Mouse (Mus musculus) CH12.LX (cell line): Measurements from ENCODE around the gene Irf2bp2. TPM values are rescaled to one million over a fixed set of nuclear protein-coding genes. Genes with fewer than 3 reads are reported as not detected.
A peak's percentile ranks its signal among the peaks of the same experiment; 100 is the strongest.

ENCODE experiments used
- DNase-seq: peaks from one replicate; pipeline ENCODE4 v3.0.0-alpha.2; 2013; ENCODE audit errors: extremely low read depth
- H3K27ac ChIP-seq: 2 replicates; pipeline ENCODE4 v1.5.1; 2012; ENCODE audit warnings: low read depth, mild to moderate bottlenecking, control low read depth, moderate library complexity; ENCODE audit not compliant: insufficient read depth
- H3K27me3 ChIP-seq: replicated peaks from 2 replicates; pipeline ENCODE3; 2012; ENCODE audit warnings: inconsistent platforms
- H3K36me3 ChIP-seq, 2 experiments: replicated peaks in 1 of 2; 2 replicates each; pipeline versions ENCODE3 to v1.6.1; 2012; ENCODE audit warnings: inconsistent platforms in 1 of 2, low read length in 1 of 2, mild to moderate bottlenecking in 1 of 2, mixed read lengths in 1 of 2, moderate library complexity in 1 of 2; ENCODE audit not compliant: control insufficient read depth in 1 of 2, insufficient read depth in 1 of 2
- H3K4me1 ChIP-seq, 2 experiments: 2 replicates each; pipeline ENCODE4 v1.6.1; 2012; ENCODE audit warnings: inconsistent platforms in 1 of 2, moderate library complexity in 1 of 2; ENCODE audit not compliant: insufficient read depth in 2 of 2, control insufficient read depth in 1 of 2
- H3K4me2 ChIP-seq: 2 replicates; pipeline ENCODE4 v1.6.1; 2012; ENCODE audit warnings: low read depth, mild to moderate bottlenecking, control low read depth; ENCODE audit not compliant: poor library complexity, insufficient read depth, severe bottlenecking
- H3K4me3 ChIP-seq, 3 experiments: fragments of 150-350 bp in 1 of 3; sonication (generic) in 1 of 3; replicated peaks in 1 of 3; 2 replicates each; pipeline versions ENCODE3 to v1.5.1; 2011 to 2012; ENCODE audit warnings: low read depth in 2 of 3, low read length in 2 of 3, mild to moderate bottlenecking in 2 of 3, moderate library complexity in 2 of 3, control low read depth in 1 of 3, improper control_type of control experiment in 1 of 3, inconsistent platforms in 1 of 3, mixed read lengths in 1 of 3; ENCODE audit not compliant: poor library complexity in 1 of 3
- H3K79me2 ChIP-seq: replicated peaks from 2 replicates; pipeline ENCODE4 v1.6.1; 2012; ENCODE audit warnings: mild to moderate bottlenecking, moderate library complexity; ENCODE audit not compliant: control insufficient read depth, poor library complexity, insufficient read depth, severe bottlenecking; ENCODE audit errors: extremely low read depth
- H3K9ac ChIP-seq: 2 replicates; pipeline ENCODE4 v1.6.1; 2012; ENCODE audit warnings: low read depth, mild to moderate bottlenecking, control low read depth, moderate library complexity; ENCODE audit not compliant: insufficient read depth
- H3K9me3 ChIP-seq: replicated peaks from 2 replicates; pipeline ENCODE3; 2012; ENCODE audit warnings: low read length, inconsistent platforms, mixed read lengths
- CHD2 ChIP-seq: IDR thresholded peaks from 2 replicates; pipeline ENCODE4 v1.6.1; 2011; ENCODE audit warnings: low read length, improper control_type of control experiment
- CTCF ChIP-seq, 2 experiments: IDR thresholded peaks in 1 of 2; conservative IDR thresholded peaks in 1 of 2; 2 replicates each; pipeline ENCODE4 v1.5.1; 2011 to 2012; ENCODE audit warnings: low read depth in 2 of 2, low read length in 2 of 2, improper control_type of control experiment in 1 of 2, inconsistent platforms in 1 of 2, mild to moderate bottlenecking in 1 of 2, moderate library complexity in 1 of 2
- ETS1 ChIP-seq: conservative IDR thresholded peaks from 2 replicates; pipeline ENCODE4 v1.6.1; 2012; ENCODE audit warnings: low read depth, mild to moderate bottlenecking, inconsistent platforms, low read length, improper control_type of control experiment, moderate library complexity
- GABPA ChIP-seq: IDR thresholded peaks from 2 replicates; pipeline ENCODE4 v1.6.1; 2012; ENCODE audit warnings: low read depth, low read length, improper control_type of control experiment, inconsistent platforms; ENCODE audit not compliant: insufficient replicate concordance
- HCFC1 ChIP-seq: IDR thresholded peaks from 2 replicates; pipeline ENCODE4 v1.6.1; 2012; ENCODE audit warnings: low read depth, mild to moderate bottlenecking, inconsistent platforms, low read length, improper control_type of control experiment
- JUN ChIP-seq: IDR thresholded peaks from 2 replicates; pipeline ENCODE4 v1.6.1; 2011; ENCODE audit warnings: low read depth, mild to moderate bottlenecking, low read length, improper control_type of control experiment, moderate library complexity; ENCODE audit not compliant: insufficient read depth
- MAFK ChIP-seq: IDR thresholded peaks from 2 replicates; pipeline ENCODE4 v1.6.1; 2011; ENCODE audit warnings: low read length, improper control_type of control experiment; ENCODE audit not compliant: insufficient replicate concordance
- MAZ ChIP-seq: IDR thresholded peaks from 2 replicates; pipeline ENCODE4 v1.6.1; 2012; ENCODE audit warnings: low read depth, mild to moderate bottlenecking, inconsistent platforms, low read length, improper control_type of control experiment, moderate library complexity
- NRF1 ChIP-seq: IDR thresholded peaks from 2 replicates; pipeline ENCODE4 v1.6.1; 2014; ENCODE audit warnings: low read depth, mild to moderate bottlenecking, inconsistent platforms, low read length, improper control_type of control experiment, moderate library complexity
- POLR2A ChIP-seq: IDR thresholded peaks from 2 replicates; pipeline ENCODE4 v1.6.1; 2011; ENCODE audit warnings: low read depth, mild to moderate bottlenecking, improper control_type of control experiment, low read length
- POLR2AphosphoS2 ChIP-seq: IDR thresholded peaks from 2 replicates; pipeline ENCODE4 v1.6.1; 2011; ENCODE audit warnings: low read depth, low read length, improper control_type of control experiment
- RAD21 ChIP-seq: IDR thresholded peaks from 2 replicates; pipeline ENCODE4 v1.6.1; 2011; ENCODE audit warnings: low read depth, mild to moderate bottlenecking, low read length, improper control_type of control experiment, moderate library complexity
- SIN3A ChIP-seq: IDR thresholded peaks from 2 replicates; pipeline ENCODE4 v1.6.1; 2012; ENCODE audit warnings: low read length, improper control_type of control experiment, inconsistent platforms
- TCF12 ChIP-seq: IDR thresholded peaks from 2 replicates; pipeline ENCODE4 v1.6.1; 2014; ENCODE audit warnings: low read depth, mild to moderate bottlenecking, inconsistent platforms, low read length, improper control_type of control experiment
- UBTF ChIP-seq: IDR thresholded peaks from 2 replicates; pipeline ENCODE4 v1.6.1; 2012; ENCODE audit warnings: low read depth, mild to moderate bottlenecking, inconsistent platforms, low read length, improper control_type of control experiment, moderate library complexity
- USF1 ChIP-seq: IDR thresholded peaks from 2 replicates; pipeline ENCODE4 v1.6.1; 2014; ENCODE audit warnings: low read depth, mild to moderate bottlenecking, inconsistent platforms, low read length, improper control_type of control experiment
- USF2 ChIP-seq: conservative IDR thresholded peaks from 2 replicates; pipeline ENCODE4 v1.6.1; 2011; ENCODE audit warnings: low read depth, low read length, improper control_type of control experiment
- ZMIZ1 ChIP-seq: IDR thresholded peaks from 2 replicates; pipeline ENCODE4 v1.6.1; 2012; ENCODE audit warnings: low read depth, mild to moderate bottlenecking, inconsistent platforms, low read length, improper control_type of control experiment
- ZNF384 ChIP-seq: IDR thresholded peaks from 2 replicates; pipeline ENCODE4 v1.6.1; 2012; ENCODE audit warnings: low read depth, low read length, improper control_type of control experiment, inconsistent platforms
- dilution Hi-C: fragments of 300-500 bp; cut with MboI; formaldehyde crosslinking; loops from 2 replicates; pipeline ENCODE4 v1.14.3; 2020; ENCODE audit warnings: low sequenced_read_pairs; ENCODE audit not compliant: extremely low pct_unique_long_range_greater_than_20kb, extremely low pct_ligation_motif_present
- in situ Hi-C: fragments of 300-500 bp; cut with MboI; formaldehyde crosslinking; loops from 3 replicates; pipeline ENCODE4 v1.14.3; 2019; ENCODE audit warnings: low sequenced_read_pairs, low pct_ligation_motif_present, low pct_unique_long_range_greater_than_20kb, mixed read lengths
- polyA plus RNA-seq: library from polyadenylated mRNA; unstranded; fragments of >175 nt; gene quantifications from 2 replicates; pipeline ENCODE4 v1.2.1, GENCODE M21; 2012; ENCODE audit warnings: low read depth; ENCODE audit not compliant: insufficient read length
- total RNA-seq, 2 experiments: library from RNA; depleted of rRNA; stranded (reverse); fragments of 300-350 nt in 1 of 2; fragments of >200 nt in 1 of 2; gene quantifications; 2 replicates each; pipeline ENCODE4 v1.2.3; 2012 to 2014

Gene Irf2bp2
- total and polyA plus RNA-seq, 3 experiments = 19.9 to 31.2 (median 28.6) TPM

GRCm38 (mm10) chr8:126591141-126591820 lies 2.5 kb downstream of the Irf2bp2 start (continued):
- TF ChIP-seq UBTF = peak; percentile 75
- no peak for TF ChIP-seq CHD2
- 0 out of 2 replicates have a peak, but pooled peaks have one; percentile 52 for TF ChIP-seq ZMIZ1
- TF ChIP-seq USF1 = no peak
- TF ChIP-seq USF2 = no peak
- peak; percentile 48; the same call in 1 of the 2 replicates for TF ChIP-seq TCF12
- TF ChIP-seq, all 38 proteins: peak for 18

DNA sequence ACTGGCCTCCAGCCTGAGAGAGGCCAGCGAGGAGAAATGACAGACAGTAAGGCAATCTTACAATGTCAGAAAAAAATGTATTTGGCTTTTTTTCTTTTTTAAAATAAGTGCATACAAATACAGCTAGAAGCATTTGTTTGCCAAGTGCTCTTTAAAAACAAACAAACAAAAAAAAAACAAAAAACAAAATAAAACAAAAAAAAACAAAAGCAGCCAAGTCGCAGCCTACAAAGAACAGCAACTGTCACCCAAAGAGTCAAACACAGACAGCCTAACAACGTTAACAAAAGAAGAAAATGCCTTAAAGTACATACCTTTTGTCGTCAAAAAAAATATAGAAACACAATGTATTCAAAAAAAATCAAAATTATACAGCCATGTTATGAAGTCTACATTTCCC lies 3.2 kb downstream of the Irf2bp2 start:
- Histone ChIP-seq H3K4me3 (peak overlapping the region; percentile 89 to 96 (median 90)), H3K9ac (peak overlapping the region; percentile 28), H3K4me1 (peaks cover 7 to 27% of the 10 kb centered on the region in 2 experiments), H3K79me2 (peaks cover 69% of the 10 kb centered on the region), H3K4me2 (peak overlapping the region; percentile 93), H3K36me3 (peaks cover 24 to 47% of the 10 kb centered on the region in 2 experiments), H3K27ac (peak overlapping the region; percentile 66), H3K9me3 (no peaks in the 10 kb centered on the region), H3K27me3 (no peaks in the 10 kb centered on the region)
- in situ Hi-C loops = loop anchor here (10.0 kb wide), 1 partner anchor 334 kb away; no protein-coding TSS in a partner anchor
- TF ChIP-seq CTCF (conservative IDR thresholded peaks at IDR 0.05 in 1 of 2, IDR thresholded peaks at IDR 0.05 in 1 of 2; ENCODE audit: low read depth in 2 of 2, low read length in 2 of 2) (no peak), MAZ (no peak), MAFK (no peak), HCFC1 (no peak), JUN (no peak), RAD21 (no peak), POLR2AphosphoS2 (no peak), ZNF384 (no peak), TCF12 (no peak), ZMIZ1 (no peak), POLR2A (no peak), NRF1 (no peak), ETS1 (no peak), GABPA (no peak), SIN3A (no peak)
- dilution Hi-C loops = no loop called here
- no peak for DNase-seq
